Mouse (Mus musculus): ENCODE measurements around the gene Strap.

Strap gene

DNA sequence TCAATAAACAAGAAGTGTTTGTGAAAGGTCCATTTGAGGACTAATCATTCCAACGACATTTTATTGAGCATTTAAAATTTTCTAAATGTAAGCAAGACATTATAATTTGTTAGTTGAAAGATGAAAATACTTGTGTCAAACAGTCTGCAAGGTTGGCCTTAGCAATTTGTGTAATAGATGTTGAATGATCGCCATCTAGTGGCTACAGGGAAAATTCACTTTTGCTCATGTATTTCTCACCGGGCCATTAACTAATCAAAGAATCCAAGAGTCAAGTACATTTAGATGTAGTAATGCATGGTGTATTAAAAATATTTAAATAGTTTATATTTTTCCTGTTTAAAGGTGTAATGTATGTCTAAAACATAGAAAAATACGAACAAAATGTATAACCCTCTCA, 11.0 kb upstream of the Strap start:
- DNase-seq (ENCODE audit: low spot score in 2 of 2), result peak; percentile 7 to 29

DNA sequence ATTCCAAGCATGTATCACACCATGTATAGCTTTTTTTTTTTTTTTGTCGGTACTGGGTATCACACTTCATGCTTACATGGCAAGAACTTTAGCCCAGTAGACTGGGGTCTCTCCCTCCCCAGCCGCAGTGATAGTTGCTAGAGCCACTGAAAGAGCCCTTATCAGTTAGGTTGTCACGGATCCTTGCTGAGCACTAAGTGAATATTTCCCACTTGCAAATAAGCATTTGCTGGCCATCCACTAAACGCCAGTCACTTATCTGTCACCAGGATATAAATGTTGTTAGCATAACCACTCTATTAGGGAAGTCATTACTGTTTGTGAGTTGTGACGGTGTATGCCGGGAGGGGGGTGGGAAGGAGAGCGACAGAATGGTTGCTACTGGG, 425 bp upstream of the Strap start:
- no peak for DNase-seq (ENCODE audit: low spot score in 2 of 2)

DNA sequence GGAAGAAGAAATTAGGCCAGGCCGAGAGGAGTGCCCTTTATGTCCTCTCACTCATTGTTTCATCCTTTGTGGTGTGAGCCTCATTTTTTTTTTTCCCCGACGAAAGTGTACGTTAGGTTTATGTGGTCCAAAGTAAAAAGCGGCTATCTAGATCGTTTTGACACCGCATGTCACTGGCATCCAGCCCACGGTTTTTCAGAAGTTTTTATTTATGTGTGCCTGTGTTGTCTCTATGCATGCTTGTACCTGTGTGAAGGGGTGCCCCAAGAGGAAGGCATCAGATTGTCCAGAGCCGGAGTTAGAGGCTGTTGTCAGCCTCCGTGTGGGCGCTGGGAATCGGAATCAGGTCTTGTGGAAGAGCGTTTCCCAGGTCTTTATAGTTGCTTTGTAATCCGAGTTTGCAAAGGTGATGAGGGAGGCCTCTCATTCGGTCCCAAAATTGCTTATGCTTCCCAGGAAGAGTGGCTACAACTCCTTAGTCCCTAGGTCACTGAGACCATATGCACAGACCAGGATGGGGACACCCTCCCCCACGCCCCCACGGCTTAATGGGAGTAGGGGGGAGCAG, 877 bp downstream of the Strap start:
- DNase-seq (ENCODE audit: low spot score in 2 of 2), result no peak

DNA sequence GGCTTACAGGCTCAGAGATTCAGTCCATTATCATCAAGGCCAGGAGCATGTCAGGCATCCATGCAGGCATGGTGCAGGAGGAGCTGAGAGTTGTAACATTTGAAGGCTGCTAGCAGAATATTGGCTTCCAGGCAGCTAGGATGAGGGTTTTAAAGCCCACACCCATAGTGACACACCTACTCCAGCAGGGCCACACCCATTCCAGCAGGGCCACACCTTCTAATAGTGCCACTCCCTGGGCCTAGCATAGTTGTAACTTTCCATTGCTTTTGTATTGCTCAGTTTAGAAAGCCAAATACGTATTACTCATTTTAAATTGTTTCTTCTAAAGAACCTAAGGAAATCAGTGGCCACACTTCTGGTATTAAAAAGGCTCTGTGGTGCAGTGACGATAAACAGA, 6.1 kb downstream of the Strap start:
- DNase-seq (ENCODE audit: low spot score in 2 of 2), result no peak

DNA sequence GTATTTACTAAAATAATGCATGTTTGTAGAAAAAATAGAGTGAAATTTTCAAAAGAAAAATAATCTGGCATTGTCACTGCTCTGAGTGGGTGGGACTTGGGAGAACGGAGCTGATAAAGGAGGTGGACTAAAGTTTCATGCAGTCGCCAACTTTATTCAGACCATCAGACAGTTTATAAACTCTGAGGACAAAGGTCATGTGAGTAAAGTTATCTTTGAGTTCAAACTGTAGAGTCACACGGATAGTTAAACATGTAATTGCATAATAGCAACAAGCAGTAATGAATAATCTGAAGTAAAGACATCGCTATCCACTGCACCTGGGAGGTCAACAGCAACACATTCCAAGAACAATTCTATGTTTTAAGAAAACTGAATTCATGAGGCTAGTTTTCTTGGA, 9.8 kb downstream of the Strap start:
- no peak for DNase-seq (ENCODE audit: low spot score in 2 of 2)

DNA sequence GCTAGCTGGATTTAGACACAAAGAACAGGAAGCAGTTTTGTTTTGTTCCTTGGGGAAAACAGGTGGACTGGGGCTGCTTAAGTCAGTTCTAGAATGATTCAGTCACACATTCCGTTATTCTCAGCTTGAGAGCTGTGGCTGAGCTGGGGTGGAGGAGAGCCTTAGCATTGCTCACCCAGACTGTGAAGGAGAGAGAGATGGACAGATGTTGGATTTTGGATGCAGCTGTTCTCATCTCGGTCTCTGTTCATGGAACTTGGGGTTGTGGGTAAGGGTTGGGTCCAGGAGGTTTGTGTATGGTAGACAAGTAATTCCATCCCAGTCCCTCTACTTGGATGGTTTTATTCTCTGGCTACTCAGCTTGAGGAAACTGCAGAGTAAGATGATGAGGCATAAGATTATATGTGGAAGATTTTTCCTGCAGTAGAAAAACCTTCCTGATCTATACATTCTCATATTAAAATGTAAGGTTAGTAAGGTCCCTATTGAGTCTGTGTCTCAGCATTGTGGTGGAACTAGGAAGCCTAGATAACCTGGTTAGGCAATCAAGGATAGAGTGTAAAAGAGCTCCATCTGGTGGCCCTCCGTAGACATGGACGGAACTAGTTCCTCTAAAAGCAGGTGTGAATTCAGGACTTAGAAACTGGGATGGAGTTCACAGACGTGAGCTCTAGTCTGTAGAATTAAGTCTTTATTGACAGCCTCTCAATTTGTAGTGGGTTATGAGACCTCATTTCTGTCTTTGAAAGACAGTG, 12.5 kb downstream of the Strap start:
- no peak for DNase-seq (ENCODE audit: low spot score in 2 of 2)

DNA sequence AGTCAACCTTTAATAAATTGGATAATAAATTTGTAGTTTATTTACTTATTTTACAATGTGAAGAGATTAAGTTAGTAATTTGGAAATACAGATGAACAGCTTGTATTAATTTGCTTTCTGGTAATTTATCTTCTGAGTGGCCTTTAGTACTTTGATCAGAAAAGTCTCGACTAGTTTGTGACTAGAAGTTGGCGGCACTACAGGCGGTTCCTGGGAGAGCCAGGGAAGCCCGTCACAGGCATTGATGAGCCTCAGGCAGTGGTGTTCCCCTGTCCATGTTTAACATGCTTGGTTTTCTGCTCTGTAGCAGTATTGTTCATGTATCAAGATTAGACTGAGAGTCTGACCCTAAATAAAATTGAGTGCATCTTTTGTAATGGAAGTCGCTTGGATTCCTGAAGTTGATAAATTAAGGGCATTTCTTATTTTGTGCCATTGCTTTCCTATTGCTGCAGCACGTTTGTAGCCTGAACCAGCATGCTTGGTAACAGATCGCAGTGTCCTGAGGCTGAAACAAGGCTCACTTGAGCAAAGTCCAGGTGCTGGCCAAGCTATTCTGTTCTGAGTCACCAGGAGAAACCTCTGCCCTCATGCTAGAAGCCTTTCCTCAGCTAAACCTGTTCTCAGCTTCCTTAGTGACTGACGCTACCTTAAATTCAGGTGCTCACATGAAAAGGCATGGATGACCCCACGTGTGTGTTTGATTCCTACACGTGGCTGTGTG, 16.8 kb downstream of the Strap start:
- no peak for DNase-seq (ENCODE audit: low spot score in 2 of 2)

DNA sequence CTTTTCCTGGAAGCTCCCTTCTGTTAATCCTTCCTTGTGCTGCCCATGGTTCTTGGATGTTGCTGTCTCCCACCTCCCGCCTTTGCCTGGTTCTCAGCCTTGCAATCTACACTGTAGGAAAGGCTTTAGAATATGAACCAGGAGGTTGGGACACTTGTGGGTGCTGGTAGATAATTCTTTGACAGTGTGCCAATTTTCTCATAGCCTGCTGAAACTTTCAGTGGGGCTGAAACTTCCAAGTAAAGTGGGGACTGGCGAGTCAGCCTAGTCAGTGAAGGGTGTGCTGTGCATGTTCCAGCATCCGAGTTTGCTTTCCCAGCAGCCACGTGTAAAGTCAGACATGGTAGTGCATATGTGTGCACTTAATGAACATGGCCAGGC, 17.4 kb downstream of the Strap start:
- DNase-seq (ENCODE audit: low spot score in 2 of 2), result no peak

DNA sequence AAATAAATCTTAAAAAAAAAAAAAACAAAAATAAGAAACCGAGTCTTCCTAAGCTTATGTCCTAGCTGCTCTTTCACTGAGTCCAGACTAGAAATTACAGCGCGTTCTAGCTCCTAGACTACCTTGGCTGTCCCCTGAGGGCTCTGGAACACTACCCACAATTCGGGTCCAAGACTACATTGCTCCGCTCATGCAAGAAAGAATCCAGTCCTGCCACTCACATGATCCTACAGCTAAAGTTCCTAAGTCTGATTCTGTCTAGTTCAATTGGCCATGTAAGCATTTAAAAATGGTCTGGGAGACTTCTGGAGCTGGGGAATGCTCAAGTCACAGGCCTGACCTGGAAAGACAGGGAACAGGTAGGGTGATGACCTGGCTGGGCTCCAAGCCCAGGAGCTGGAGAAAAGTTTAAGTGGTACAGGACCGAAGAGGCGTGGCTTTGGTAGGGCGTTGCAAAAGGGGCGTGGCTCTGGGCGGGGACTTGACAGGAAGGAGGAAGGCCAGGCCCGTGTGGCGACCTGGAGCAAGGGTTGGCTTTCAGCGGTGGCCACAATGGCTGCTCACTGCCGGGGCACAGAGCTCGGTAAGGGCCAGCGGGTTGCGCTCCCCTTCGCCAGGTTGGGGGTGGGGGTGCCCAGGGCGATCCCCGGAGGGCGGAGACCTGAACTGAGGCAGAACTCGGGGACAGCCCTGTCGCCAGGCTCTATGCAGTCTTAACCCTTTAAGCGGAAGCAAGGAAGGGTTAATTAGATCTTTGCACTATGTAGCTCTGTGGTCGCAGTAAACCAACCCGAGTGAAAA, 19.4 kb downstream of the Strap start, which contains the start of gene Dera:
TSS of gene Dera (plus strand) at position 491 of the 801 bp plus-strand sequence.
- peak; percentile 80 to 88 for DNase-seq (ENCODE audit: low spot score in 2 of 2)

DNA sequence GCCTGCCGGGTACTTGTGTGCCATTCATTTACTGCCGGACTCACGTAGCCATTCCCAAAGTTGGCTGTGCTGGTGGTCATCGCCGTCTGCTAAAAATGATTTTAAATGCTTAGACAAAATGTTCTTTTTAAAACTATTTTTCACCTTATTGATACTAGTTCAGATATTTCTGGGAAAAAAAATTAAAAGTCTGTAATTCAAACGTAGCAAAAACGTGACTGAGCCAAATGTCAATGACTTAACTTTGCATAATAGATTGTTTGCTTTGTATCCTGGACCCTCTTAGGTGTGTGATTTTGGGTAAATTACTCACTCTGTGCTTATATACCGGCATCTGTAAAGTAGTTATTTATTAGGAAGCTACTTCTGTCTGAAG, 20.0 kb downstream of the Strap start:
- DNase-seq (ENCODE audit: low spot score in 2 of 2), result no peak

DNA sequence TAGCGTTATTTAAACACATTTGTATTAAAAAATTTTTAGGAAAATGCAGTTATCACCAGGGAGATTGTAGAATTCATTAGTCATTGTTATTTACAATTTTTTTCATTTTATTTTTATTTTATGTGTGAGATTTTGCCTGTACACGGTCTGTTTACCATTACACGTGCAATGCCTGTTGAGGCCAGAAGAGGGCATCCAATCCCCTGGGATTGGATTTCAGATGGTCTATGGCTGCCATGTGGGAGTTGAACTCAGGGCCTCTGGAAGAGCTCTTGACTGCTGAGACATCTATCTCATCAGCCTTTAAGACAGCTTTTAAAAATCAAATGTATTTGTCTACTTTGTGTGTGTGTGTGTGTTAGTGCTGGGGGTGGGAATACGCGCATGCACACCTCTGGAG, 21.4 kb downstream of the Strap start:
- peak in 1 of 2 experiments; percentile 29 for DNase-seq (ENCODE audit: low spot score in 2 of 2)

DNA sequence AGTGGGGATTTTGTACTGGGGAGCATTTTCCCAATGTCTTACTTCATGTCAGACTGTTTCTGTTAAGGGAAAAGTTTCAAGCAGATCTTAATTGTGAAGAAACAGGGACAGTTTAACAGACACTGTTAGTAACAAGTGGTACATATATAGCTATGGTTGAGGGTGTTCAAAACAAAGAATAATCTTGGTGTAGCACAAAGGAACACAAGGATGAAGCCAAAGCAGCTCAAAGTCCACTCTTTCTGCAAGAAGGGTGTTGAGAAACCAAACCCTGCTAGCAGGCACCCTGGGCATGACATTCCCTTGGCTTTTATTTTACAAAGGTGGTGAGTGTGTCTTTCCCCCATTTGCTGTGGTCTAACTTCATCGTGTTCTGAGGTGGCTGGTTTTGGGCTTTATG, 23.0 kb downstream of the Strap start:
- DNase-seq (ENCODE audit: low spot score in 2 of 2), result no peak

DNA sequence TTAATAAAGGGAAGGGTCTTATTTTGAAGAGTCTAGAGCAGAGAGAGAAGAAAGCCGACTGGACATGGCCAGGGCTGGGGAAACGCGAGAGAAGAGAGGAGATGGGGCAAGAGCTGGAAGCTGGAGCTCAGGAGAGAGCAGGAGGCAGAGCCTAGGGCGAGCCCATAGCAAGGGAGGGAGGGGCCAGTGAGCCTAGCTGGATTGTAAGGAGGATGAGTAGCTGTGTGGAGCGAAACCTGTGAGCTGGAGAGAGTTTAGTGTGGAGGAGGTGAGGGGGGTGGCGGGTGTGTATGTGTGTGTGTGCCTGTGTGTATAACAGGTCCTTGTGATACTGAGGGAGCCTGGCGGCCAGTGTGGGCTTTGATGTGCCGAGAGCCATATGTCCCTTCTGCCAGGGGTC, 24.8 kb downstream of the Strap start:
- DNase-seq (ENCODE audit: low spot score in 2 of 2), result no peak

DNA sequence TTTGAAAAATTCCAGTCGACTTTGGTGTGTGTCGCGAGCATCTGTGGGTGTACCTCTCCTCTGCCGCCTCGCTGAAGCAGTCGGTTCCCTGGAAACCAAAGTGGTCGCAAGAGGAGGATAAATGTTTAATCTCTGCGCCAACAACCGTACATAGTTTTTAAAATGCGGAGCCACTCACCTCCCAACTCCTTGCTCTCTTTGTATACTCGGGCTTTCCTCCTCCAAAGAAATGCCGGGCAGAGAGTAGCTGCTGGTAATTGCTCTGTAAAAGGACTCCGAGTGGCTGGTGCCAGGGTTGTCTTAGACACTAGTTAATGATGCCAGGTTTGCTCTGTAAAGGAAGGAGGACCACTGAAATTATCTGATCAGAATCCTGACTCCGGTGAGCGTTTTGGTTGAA, 26.1 kb downstream of the Strap start:
- DNase-seq (ENCODE audit: low spot score in 2 of 2), result no peak

DNA sequence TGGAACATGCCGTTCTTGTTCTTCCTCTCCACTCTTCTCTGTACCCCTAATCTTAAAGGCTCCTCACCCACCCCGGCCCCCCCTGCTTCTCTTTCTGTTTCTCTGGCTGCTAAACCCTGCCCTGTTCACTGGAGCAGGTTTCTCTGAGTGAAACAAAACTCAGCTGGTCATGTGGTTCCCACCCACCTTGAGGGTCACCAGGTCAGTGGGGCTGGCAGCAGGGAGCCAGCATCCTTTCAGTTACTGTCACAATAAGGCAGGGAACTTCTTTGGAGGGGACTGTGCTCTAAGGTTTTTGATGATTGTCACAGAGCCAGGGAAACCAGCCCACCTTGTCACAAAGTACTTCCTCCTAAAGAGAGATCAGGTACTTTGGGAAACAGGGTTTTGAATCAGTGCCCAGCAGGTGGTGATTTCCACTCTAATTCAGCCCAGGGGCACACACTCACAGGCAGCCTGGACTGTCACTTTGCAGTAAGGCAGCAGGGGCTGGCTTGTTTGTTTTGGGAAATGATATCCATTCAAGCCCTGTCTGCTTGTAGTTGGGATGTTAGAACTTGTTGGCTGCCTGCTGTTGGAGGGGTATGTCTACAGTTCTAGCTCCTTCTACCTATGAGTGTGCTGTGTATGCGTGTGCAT, 29.8 kb downstream of the Strap start:
- no peak for DNase-seq (ENCODE audit: low spot score in 2 of 2)

DNA sequence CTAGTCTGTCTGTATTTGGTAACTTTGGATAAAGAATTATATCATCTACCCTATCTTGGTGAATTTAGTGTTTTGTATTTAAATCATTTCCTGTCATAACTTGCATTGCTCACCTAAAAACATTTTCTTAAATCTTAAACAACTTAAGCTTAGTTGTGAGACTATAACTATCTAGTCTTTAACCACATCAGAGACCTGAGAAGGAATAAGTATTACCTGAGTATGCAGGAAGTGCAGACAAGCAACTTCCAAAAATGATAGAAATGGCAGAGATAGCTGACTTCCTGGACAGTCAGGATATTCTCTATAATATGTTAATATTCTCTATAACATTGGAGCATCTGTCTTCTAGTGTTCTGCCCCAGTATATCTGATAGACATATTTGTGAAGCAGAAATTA, 31.3 kb downstream of the Strap start:
- no peak for DNase-seq (ENCODE audit: low spot score in 2 of 2)

DNA sequence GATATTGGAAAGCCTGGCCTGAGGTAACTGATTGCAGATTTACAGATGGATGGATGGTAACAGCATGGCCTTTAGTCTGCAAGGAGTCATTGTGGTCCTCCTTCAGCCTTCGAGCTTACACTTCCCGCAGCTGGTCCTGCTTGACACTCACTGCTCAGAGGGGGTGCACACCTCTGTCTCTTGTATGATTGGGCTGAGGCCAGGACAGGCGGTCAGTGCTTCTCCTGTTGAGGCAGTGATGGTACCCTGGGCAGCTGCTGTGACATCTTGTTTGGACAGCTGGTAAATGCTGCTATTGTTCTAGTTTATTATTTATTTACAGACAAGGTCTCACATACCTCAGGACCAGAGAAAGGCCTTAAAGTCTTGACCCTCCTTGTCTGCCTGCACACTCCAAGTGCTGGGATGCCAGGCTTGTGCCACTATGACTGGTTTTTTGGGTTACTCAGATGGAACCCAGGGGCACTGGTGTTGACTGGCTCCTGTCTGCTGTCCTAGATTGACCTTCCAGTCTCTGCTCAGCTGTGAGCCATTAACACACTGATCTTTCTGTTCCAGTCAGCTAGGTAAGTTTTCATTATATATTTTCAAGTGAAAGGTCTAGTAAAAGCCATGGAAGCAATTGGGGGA, 36.9 kb downstream of the Strap start:
- no peak for DNase-seq (ENCODE audit: low spot score in 2 of 2)

DNA sequence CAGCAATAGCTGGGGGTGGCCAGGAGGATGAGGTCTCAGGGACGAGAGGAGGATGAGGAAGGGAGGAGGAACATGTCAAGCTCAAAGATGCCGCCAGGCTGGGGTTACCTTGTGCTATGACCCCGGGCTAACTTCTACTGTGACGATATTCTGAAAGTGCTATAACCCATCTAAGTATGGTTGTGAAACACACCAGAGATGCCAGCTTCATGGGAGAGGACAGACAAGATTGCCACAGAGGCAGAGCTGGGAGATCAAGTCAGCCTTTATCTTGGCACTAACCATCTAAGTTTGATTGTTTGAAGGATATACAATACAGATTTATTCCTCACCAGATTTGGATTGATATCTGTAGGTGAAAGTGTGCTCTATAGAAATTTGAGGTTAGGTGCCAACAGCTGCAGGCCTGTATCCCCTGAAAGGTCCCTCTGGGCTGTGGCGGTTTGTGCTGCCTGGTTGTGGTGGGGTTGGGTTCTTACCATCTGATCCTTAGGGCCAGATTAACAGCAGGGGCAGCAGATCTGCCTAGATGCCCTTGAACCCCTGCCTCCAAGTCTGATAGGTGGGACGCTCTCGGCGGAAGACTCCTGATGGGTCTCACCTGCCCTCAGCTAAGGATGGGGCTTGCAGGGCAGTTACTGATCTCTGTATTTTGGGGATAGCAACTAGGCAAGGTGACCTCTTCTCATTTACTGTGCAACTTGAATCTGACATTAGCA, 38.2 kb downstream of the Strap start:
- no peak for DNase-seq (ENCODE audit: low spot score in 2 of 2)

DNA sequence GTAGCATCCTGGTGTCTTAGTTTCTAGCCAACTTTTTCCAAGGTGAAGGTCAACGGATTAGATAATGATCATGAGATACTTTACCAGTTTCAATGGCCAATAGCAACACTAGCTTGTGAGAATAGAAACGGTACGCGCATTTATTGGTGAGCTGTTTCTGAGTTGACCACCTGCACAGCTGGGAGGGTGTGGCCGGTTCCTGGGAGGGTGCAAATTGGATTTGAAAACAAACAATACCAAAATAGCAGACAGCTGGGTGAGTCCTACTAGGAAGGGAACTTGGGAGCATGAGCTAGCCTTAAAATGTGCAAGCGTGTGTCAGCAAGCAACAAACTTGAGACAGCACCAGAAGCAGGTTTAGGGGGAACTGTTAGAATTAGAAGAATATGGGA, 38.8 kb downstream of the Strap start:
- DNase-seq (ENCODE audit: low spot score in 2 of 2), result no peak

DNA sequence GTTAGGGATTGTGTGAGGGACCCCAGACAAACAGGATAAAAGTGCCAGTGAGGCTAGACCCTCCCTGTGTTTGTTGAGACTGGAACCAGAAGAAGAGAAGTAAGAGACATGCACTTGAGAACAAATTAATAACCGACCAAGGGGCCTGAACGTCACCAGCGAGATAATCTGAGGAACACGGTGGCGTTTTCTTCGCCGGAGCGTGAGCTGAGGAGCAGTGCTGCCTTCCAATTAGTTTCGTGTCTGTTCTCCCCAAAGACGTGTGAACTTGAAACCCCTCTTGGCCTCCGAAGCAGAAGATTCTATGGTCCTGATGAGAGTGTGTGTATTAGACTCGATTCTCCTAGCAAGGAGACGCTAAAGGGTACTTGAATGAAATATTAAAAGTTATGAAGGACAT, 39.3 kb downstream of the Strap start:
- no peak for DNase-seq (ENCODE audit: low spot score in 2 of 2)

DNA sequence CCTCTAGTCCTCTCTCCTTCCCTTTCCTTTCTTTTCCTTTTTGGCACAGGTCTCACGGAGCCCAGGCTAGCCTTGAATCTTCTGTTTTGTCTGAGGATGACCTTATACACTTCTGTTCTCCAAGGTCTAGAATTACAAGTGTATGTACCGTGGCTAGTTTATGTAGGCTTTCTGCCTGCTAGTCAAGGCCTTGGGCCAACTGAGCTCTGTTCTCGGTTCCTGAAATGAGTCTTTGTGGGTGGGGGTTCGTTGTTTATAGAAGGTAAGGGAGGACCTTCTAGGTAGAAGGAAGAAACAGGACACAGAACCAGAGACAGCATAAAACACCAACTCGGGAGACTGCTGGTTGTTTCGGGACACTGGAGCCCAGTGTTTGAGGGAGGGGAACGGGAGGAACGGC, 40.3 kb downstream of the Strap start:
- no peak for DNase-seq (ENCODE audit: low spot score in 2 of 2)

Measured in natural killer cell, adult 2 months (primary cell).